Mouse (Mus musculus) adrenal gland, adult 8-10 months (tissue): Measurements from ENCODE around the gene Drd2. TPM values are rescaled to one million over a fixed set of nuclear protein-coding genes. Genes with fewer than 3 reads are reported as not detected.

ENCODE experiments used
- DNase-seq: peaks from one replicate; pipeline ENCODE4 v3.0.0; 2022
- total RNA-seq, 4 experiments: library from RNA; stranded (reverse); gene quantifications; 2 replicates each; pipeline ENCODE4 v1.2.4; 2022

Drd2 gene
- total RNA-seq, 4 experiments from 2014 or later = 2.1 to 4.1 (median 2.6) TPM

- no peak for DNase-seq
Measured at GRCm38 (mm10) chr9:49452396-49452795, 112.0 kb downstream of the Drd2 start.

- DNase-seq = no peak
Measured at GRCm38 (mm10) chr9:49456136-49456535, 115.7 kb downstream of the Drd2 start.

Other genes with a start within 250 kb of the Drd2 start
- not detected for gene Gm4894, start 90.1 kb upstream of the Drd2 start, total RNA-seq
- not detected for gene Ankk1, start 86.4 kb downstream of the Drd2 start, total RNA-seq
- gene Ttc12, start 145.6 kb downstream of the Drd2 start, total RNA-seq = 10 to 100 TPM in 3 of 4 experiments, 1 to 10 TPM in 1; 9.7 to 17.5 (median 14.1) TPM